24 mouse cellular contexts compared by ENCODE assay signal in the genomic region with DNA sequence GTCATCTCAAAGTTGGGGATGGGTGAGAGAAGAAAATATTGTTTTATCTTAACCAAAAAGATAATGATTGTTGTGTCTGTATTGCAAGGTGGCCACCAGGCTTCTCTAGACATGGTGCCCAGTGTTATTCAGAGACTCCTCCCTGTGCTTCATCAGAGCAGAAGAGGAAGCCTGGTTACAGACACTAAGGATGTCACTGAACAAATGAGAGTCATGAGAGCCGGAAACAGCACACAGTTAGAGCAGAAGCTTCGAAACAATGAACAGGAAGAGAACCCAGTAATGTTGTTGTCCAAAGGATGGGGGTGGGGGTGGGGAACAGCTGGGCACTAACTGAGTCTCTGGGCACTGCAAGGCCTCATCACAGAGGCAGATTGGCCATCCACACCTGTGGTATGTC.
DNase-seq lines count a peak whose midpoint lies in the region; ATAC-seq and TF ChIP-seq lines count a peak whose summit lies in the region.
"Had no signal": no experiment of that assay in that cellular context is flagged by ENCODE, and none has a peak within 500 bp of the region (broad histone marks: within the 10 kb centered on the region; RNA-seq: fewer than 3 reads in every experiment).

No protein-coding gene starts in this region.

- 59% methylated on average over 2 of the region's 2 CpGs for WGBS in heart, embryonic 12.5 days
- WGBS in kidney, postnatal 0 days: 67% methylated on average over 2 of the region's 2 CpGs
- WGBS in kidney, embryonic 15.5 days: 79% methylated on average over 2 of the region's 2 CpGs
- WGBS in lung, embryonic 16.5 days: 72% methylated on average over 2 of the region's 2 CpGs

- no peak overlapping the region for H3K27ac ChIP-seq in heart, embryonic 12.5 days (ENCODE audit: poor library complexity, severe bottlenecking)
- no peak overlapping the region for H3K27ac ChIP-seq in kidney, postnatal 0 days
- no peak overlapping the region for H3K27ac ChIP-seq in kidney, embryonic 15.5 days
- no peak overlapping the region for H3K27ac ChIP-seq in lung, embryonic 16.5 days (ENCODE audit: low read length)
- H3K27ac ChIP-seq: embryonic facial prominence, embryonic 12.5 days; forebrain, embryonic 12.5 days; forebrain, embryonic 15.5 days; heart, adult 2 months; heart, embryonic 10.5 days; hindbrain, embryonic 12.5 days; hindbrain, embryonic 15.5 days had no signal

- no peak overlapping the region for H3K4me3 ChIP-seq in heart, embryonic 12.5 days
- H3K4me3 ChIP-seq in kidney, postnatal 0 days (replicated peaks; ENCODE audit: low read depth, low read length): no peak overlapping the region
- no peak overlapping the region for H3K4me3 ChIP-seq in kidney, embryonic 15.5 days (replicated peaks)
- no peak overlapping the region for H3K4me3 ChIP-seq in lung, embryonic 16.5 days (ENCODE audit: low read length)
- H3K4me3 ChIP-seq: embryonic facial prominence, embryonic 12.5 days; erythroblast, embryonic 14.5 days; forebrain, embryonic 12.5 days; forebrain, embryonic 15.5 days; heart, adult 2 months; heart, embryonic 10.5 days; hindbrain, embryonic 12.5 days; hindbrain, embryonic 15.5 days had no signal

- no peak overlapping the region for H3K9ac ChIP-seq in heart, embryonic 12.5 days
- no peak overlapping the region for H3K9ac ChIP-seq in kidney, postnatal 0 days (ENCODE audit: low read depth, low read length)
- H3K9ac ChIP-seq in kidney, embryonic 15.5 days: no peak overlapping the region
- H3K9ac ChIP-seq in lung, embryonic 16.5 days (ENCODE audit: low read length): no peak overlapping the region
- H3K9ac ChIP-seq: embryonic facial prominence, embryonic 12.5 days; forebrain, embryonic 12.5 days; forebrain, embryonic 15.5 days; hindbrain, embryonic 12.5 days; hindbrain, embryonic 15.5 days had no signal

- no peaks in the 10 kb centered on the region for H3K4me1 ChIP-seq in heart, embryonic 12.5 days (replicated peaks)
- no peaks in the 10 kb centered on the region for H3K4me1 ChIP-seq in kidney, postnatal 0 days (replicated peaks; ENCODE audit: insufficient read depth, low read length)
- no peaks in the 10 kb centered on the region for H3K4me1 ChIP-seq in kidney, embryonic 15.5 days
- H3K4me1 ChIP-seq in lung, embryonic 16.5 days (replicated peaks; ENCODE audit: control insufficient read depth, insufficient read depth, low read length): no peaks in the 10 kb centered on the region
- H3K4me1 ChIP-seq: embryonic facial prominence, embryonic 12.5 days; forebrain, embryonic 12.5 days; forebrain, embryonic 15.5 days; heart, embryonic 10.5 days; hindbrain, embryonic 12.5 days; hindbrain, embryonic 15.5 days had no signal

- no peaks in the 10 kb centered on the region for H3K36me3 ChIP-seq in heart, embryonic 12.5 days
- H3K36me3 ChIP-seq in kidney, postnatal 0 days (ENCODE audit: insufficient read depth, low read length): no peaks in the 10 kb centered on the region
- no peaks in the 10 kb centered on the region for H3K36me3 ChIP-seq in kidney, embryonic 15.5 days
- H3K36me3 ChIP-seq in lung, embryonic 16.5 days (ENCODE audit: control insufficient read depth, insufficient read depth, low read length): no peaks in the 10 kb centered on the region
- H3K36me3 ChIP-seq: embryonic facial prominence, embryonic 12.5 days; forebrain, embryonic 12.5 days; forebrain, embryonic 15.5 days; G1E; heart, embryonic 10.5 days; hindbrain, embryonic 12.5 days; hindbrain, embryonic 15.5 days had no signal

- no peaks in the 10 kb centered on the region for H3K27me3 ChIP-seq in heart, embryonic 12.5 days (replicated peaks)
- H3K27me3 ChIP-seq in kidney, postnatal 0 days (ENCODE audit: insufficient read depth, low read length): no peaks in the 10 kb centered on the region
- no peaks in the 10 kb centered on the region for H3K27me3 ChIP-seq in kidney, embryonic 15.5 days
- no peaks in the 10 kb centered on the region for H3K27me3 ChIP-seq in lung, embryonic 16.5 days (ENCODE audit: control insufficient read depth, insufficient read depth, low read depth, low read length)
- H3K27me3 ChIP-seq: CH12.LX; embryonic facial prominence, embryonic 12.5 days; forebrain, embryonic 12.5 days; forebrain, embryonic 15.5 days; hindbrain, embryonic 12.5 days; hindbrain, embryonic 15.5 days had no signal

- DNase-seq in heart, adult 11 months: peak; percentile 53
- peak; percentile 29 for DNase-seq in kidney, postnatal 0 days (ENCODE audit: low spot score)
- no peak for DNase-seq in lung, adult 18-20 months
- DNase-seq: adrenal gland, postnatal 10 days; adrenal gland, postnatal 36 days; B cell, adult 2 months; cerebellum, adult 18-20 months; cerebellum, adult 9-10 months; cerebellum, postnatal 14 days; gastrocnemius, postnatal 25 days; heart, adult 2 months had no signal

- TF ChIP-seq CTCF in kidney, postnatal 0 days (IDR thresholded peaks at IDR 0.05; ENCODE audit: low read depth): no peak

- no peak overlapping the region for H3K4me2 ChIP-seq in heart, embryonic 12.5 days
- no peak overlapping the region for H3K4me2 ChIP-seq in kidney, postnatal 0 days (ENCODE audit: low read length)
- H3K4me2 ChIP-seq in kidney, embryonic 15.5 days: no peak overlapping the region
- no peak overlapping the region for H3K4me2 ChIP-seq in lung, embryonic 16.5 days (ENCODE audit: low read depth, low read length)
- H3K4me2 ChIP-seq: embryonic facial prominence, embryonic 12.5 days; forebrain, embryonic 12.5 days; forebrain, embryonic 15.5 days; hindbrain, embryonic 12.5 days; hindbrain, embryonic 15.5 days had no signal

- no peak for ATAC-seq in heart, embryonic 12.5 days (ENCODE audit: insufficient number of reproducible peaks, low FRiP score)
- no peak for ATAC-seq in kidney, postnatal 0 days (replicated peaks; ENCODE audit: low FRiP score, low read depth)
- no peak for ATAC-seq in kidney, embryonic 15.5 days (replicated peaks; ENCODE audit: low FRiP score)
- ATAC-seq in lung, embryonic 16.5 days (ENCODE audit: low read depth): peak; percentile 54
- ATAC-seq: forebrain, embryonic 15.5 days; Patski had no signal

- no peaks in the 10 kb centered on the region for H3K9me3 ChIP-seq in heart, embryonic 12.5 days (replicated peaks)
- H3K9me3 ChIP-seq in kidney, postnatal 0 days (replicated peaks; ENCODE audit: low read length): no peaks in the 10 kb centered on the region
- H3K9me3 ChIP-seq in kidney, embryonic 15.5 days (replicated peaks): no peaks in the 10 kb centered on the region
- no peaks in the 10 kb centered on the region for H3K9me3 ChIP-seq in lung, embryonic 16.5 days (ENCODE audit: control insufficient read depth, low read length)
- H3K9me3 ChIP-seq: embryonic facial prominence, embryonic 12.5 days; forebrain, embryonic 12.5 days; forebrain, embryonic 15.5 days; G1E; heart, embryonic 10.5 days; hindbrain, embryonic 12.5 days; hindbrain, embryonic 15.5 days had no signal

Comparison
In these comparisons a context has a peak if more than half of its experiments do, and no peak if none do; other contexts are left out.
1. DNase-seq: peak in heart, adult 11 months (single experiment) and kidney, postnatal 0 days (single experiment); none in lung, adult 18-20 months (0 of 2).